Mouse (Mus musculus) liver, embryonic 11.5 days (tissue): ENCODE data around the gene Cyfip1. TPM values are rescaled to one million over a fixed set of nuclear protein-coding genes. Genes with fewer than 3 reads are reported as not detected.

Experiments
- ATAC-seq: fragments of 200-750 bp; cut with Nextera tagmentation; replicated peaks from 2 replicates; pipeline ENCODE4 v1.8.0; 2017; ENCODE audit warnings: moderate number of reproducible peaks, mild to moderate bottlenecking, moderate TSS enrichment, moderate library complexity; ENCODE audit not compliant: low FRiP score
- DNase-seq: peaks from one replicate; pipeline ENCODE4 v3.0.0-alpha.2; 2017; ENCODE audit warnings: low spot score
- H3K27ac ChIP-seq: fragments of 300-500 bp; sonication (generic); 2 replicates; pipeline ENCODE4 v1.5.1; 2014; ENCODE audit warnings: mild to moderate bottlenecking, low read depth, low read length, control low read depth
- H3K27me3 ChIP-seq: fragments of 300-500 bp; sonication (generic); replicated peaks from 2 replicates; pipeline ENCODE4 v1.6.1; 2014; ENCODE audit warnings: low read length, mixed read lengths; ENCODE audit not compliant: control insufficient read depth, insufficient read depth
- H3K36me3 ChIP-seq: fragments of 300-500 bp; sonication (generic); 2 replicates; pipeline ENCODE4 v1.6.1; 2014; ENCODE audit warnings: mild to moderate bottlenecking, low read length, moderate library complexity, mixed read lengths; ENCODE audit not compliant: control insufficient read depth, insufficient read depth
- H3K4me1 ChIP-seq: fragments of 300-500 bp; sonication (generic); replicated peaks from 2 replicates; pipeline ENCODE4 v1.6.1; 2014; ENCODE audit warnings: low read length, mixed read lengths; ENCODE audit not compliant: control insufficient read depth, insufficient read depth
- H3K4me2 ChIP-seq: fragments of 300-500 bp; sonication (generic); 2 replicates; pipeline ENCODE4 v1.6.1; 2014; ENCODE audit warnings: mild to moderate bottlenecking, control low read depth, moderate library complexity
- H3K4me3 ChIP-seq: fragments of 300-500 bp; sonication (generic); 2 replicates; pipeline ENCODE4 v1.5.1; 2014; ENCODE audit warnings: low read depth, low read length, control low read depth
- H3K9ac ChIP-seq: fragments of 300-500 bp; sonication (generic); 2 replicates; pipeline ENCODE4 v1.6.1; 2014; ENCODE audit warnings: low read depth, low read length, control low read depth
- H3K9me3 ChIP-seq: fragments of 300-500 bp; sonication (generic); 2 replicates; pipeline ENCODE4 v1.6.1; 2016; ENCODE audit warnings: low read length, inconsistent platforms, mixed read lengths; ENCODE audit not compliant: control insufficient read depth
- WGBS: fragments of 180-500 bp; shearing (Covaris S2); extraction: QIAGEN DNeasy Blood & Tissue Kit; methylation state at CpG from one replicate; pipeline ENCODE4 v1.1.7; 2014; 5-methylcytosine and 5-hydroxymethylcytosine counted together
- polyA plus RNA-seq: library from polyadenylated mRNA; unstranded; fragments of >200 nt; fragmentation: Nextera tagmentation; extraction: Ambion mirVana; gene quantifications from 2 replicates; pipeline ENCODE4 v1.2.1, GENCODE M21; 2014

Gene Cyfip1
- polyA plus RNA-seq, 1 experiment from 2014 or later = 47.8 TPM

DNA sequence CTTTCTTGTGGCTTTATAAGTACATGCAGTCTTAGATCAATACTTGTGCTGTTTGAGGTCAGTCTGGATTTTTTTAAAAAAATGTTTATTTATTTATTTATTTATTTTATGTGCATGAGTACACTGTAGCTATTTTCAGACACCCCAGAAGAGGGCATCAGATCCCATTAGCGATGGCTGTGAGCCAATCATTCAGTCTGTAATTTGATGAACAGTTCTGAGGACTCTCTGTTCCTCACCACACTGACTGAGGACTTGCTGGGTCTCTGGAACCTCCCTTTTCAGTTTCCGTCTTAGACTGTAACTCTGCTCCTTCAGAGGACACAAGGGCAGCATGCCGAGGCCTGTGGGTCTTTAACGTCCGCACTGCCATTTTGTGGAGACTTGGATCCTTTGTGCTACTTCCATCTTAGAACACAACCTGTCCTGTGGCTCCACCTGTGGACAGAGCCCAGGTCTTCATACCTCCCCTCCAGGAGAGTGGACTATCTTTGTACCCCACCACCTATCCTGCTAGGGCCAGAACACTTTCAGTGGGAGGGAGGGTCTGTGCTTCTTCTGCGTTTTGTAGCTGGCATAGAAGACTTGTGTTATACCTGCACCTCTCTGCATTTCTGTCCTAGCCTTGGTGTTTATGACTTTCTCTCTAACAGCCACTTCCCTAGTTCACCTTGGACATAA is 28.9 kb downstream of the Cyfip1 start:
- Histone ChIP-seq H3K4me1 (no peaks in the 10 kb centered on the region), H3K27ac (no peak overlapping the region), H3K4me2 (no peak overlapping the region), H3K9ac (no peak overlapping the region), H3K36me3 (peaks cover 3% of the 10 kb centered on the region; the same call in 1 of the 2 replicates), H3K4me3 (no peak overlapping the region), H3K9me3 (no peaks in the 10 kb centered on the region), H3K27me3 (no peaks in the 10 kb centered on the region)
- ATAC-seq (no peak), DNase-seq (no peak)
- 92% methylated on average over 6 of the region's 6 CpGs for WGBS

DNA sequence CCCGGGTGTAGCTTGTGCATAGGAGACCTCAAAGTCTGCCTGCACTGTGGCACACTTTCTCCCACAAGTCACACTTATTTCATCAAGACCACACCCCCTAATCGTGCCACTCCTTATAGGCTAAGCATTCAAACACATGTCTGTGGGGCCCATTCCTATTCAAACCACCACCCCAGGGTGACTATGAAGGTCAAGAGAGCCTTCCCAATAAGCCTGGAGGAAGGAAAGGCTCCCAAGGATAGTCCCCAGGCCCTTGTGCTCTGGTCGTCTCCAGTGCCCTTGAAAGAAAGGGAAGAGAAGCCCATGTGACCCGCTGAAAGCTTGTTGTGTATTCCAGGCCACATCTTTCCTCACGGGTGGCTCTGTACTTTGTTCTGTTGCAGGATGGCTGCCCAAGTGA is 29.9 kb downstream of the Cyfip1 start:
- Histone ChIP-seq H3K27ac (no peak overlapping the region), H3K36me3 (peaks cover 3% of the 10 kb centered on the region; the same call in 1 of the 2 replicates), H3K9ac (no peak overlapping the region), H3K4me1 (no peaks in the 10 kb centered on the region), H3K4me2 (no peak overlapping the region), H3K27me3 (no peaks in the 10 kb centered on the region), H3K4me3 (no peak overlapping the region), H3K9me3 (no peaks in the 10 kb centered on the region)
- no peak for ATAC-seq
- WGBS = 76% methylated on average over 5 of the region's 5 CpGs
- DNase-seq = no peak

DNA sequence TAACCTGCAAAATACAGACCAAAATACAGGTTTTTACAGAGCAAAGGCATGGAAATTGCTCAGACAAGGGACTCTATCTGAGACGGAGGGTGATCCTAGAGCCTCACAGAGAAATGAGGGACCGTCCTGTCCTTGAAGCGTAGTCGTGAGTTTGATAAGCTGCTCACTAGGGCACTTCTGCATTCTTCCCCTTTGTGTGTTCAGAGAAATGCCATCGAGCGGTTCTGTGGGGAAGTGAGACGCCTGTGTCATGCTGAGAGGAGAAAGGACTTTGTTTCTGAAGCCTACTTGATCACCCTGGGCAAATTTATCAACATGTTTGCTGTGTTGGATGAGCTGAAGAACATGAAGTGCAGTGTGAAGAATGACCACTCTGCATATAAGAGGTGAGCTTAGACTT is 33.2 kb downstream of the Cyfip1 start:
- no peak overlapping the region for H3K4me2 ChIP-seq
- no peaks in the 10 kb centered on the region for H3K9me3 ChIP-seq
- H3K4me1 ChIP-seq = no peaks in the 10 kb centered on the region
- WGBS = 76% methylated on average over 7 of the region's 7 CpGs
- no peak for DNase-seq
- H3K4me3 ChIP-seq = no peak overlapping the region
- H3K27me3 ChIP-seq = no peaks in the 10 kb centered on the region
- no peak overlapping the region for H3K27ac ChIP-seq
- ATAC-seq = no peak
- H3K9ac ChIP-seq = no peak overlapping the region
- peaks cover 10% of the 10 kb centered on the region for H3K36me3 ChIP-seq

GRCm38 (mm10) chr7:55877721-55878120 is 36.2 kb downstream of the Cyfip1 start:
- no peak for DNase-seq
- no peak overlapping the region for H3K27ac ChIP-seq
- H3K4me1 ChIP-seq = no peaks in the 10 kb centered on the region
- WGBS = 88% methylated on average over 10 of the region's 10 CpGs
- H3K9me3 ChIP-seq = no peaks in the 10 kb centered on the region
- ATAC-seq = no peak
- no peaks in the 10 kb centered on the region for H3K27me3 ChIP-seq
- no peak overlapping the region for H3K9ac ChIP-seq
- H3K36me3 ChIP-seq = peaks cover 10% of the 10 kb centered on the region
- H3K4me3 ChIP-seq = no peak overlapping the region
- H3K4me2 ChIP-seq = no peak overlapping the region

DNA sequence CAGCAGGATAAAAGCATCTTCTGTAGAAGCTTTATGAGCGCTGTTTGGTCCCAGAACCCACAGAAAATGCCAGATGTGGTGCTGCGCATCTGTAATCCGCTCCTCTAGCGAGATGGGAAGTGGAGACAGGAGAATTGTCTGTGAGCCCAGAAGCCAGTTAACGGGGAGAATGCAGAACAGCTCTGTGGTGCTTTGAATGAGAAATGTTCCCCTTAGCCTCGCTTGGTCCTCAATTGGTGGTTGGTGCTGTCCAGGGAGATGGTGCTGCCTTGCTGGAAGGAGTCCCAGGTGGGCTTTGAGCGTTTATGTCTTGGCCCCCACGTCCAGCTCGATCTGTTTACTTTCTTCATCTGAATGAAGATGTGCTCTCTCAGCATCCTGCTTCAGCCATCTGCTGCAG is 39.3 kb downstream of the Cyfip1 start:
- WGBS = 84% methylated on average over 9 of the region's 9 CpGs
- no peak for DNase-seq
- no peak overlapping the region for H3K27ac ChIP-seq
- H3K36me3 ChIP-seq = peaks cover 7% of the 10 kb centered on the region
- H3K4me1 ChIP-seq = no peaks in the 10 kb centered on the region
- no peaks in the 10 kb centered on the region for H3K27me3 ChIP-seq
- ATAC-seq = no peak
- H3K4me3 ChIP-seq = no peak overlapping the region
- H3K9ac ChIP-seq = no peak overlapping the region
- no peak overlapping the region for H3K4me2 ChIP-seq
- H3K9me3 ChIP-seq = no peaks in the 10 kb centered on the region

DNA sequence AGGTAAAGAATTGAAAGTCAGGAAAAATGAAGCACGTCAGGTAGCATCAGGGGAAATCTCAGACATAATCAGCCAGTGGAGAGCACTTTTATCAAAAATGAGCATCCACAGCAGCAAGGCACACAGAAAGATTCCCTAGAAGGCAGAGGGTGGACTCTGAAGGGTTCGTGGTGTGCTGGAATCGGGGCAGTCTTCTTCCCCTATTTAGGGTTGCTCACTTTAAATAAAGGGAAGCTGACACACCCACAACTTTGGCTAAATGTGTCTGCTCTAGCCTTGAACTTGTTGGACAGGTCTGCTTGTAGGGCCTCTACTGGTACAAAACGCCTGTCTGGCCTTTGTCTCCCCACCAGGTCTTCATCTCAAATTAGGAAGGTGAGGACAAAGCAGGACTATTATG is 47.1 kb downstream of the Cyfip1 start:
- DNase-seq = no peak
- H3K27ac ChIP-seq = no peak overlapping the region
- H3K36me3 ChIP-seq = peaks cover 7% of the 10 kb centered on the region; the same call in 1 of the 2 replicates
- no peak overlapping the region for H3K4me2 ChIP-seq
- no peaks in the 10 kb centered on the region for H3K4me1 ChIP-seq
- no peaks in the 10 kb centered on the region for H3K9me3 ChIP-seq
- H3K4me3 ChIP-seq = no peak overlapping the region
- no peak for ATAC-seq
- H3K27me3 ChIP-seq = no peaks in the 10 kb centered on the region
- no peak overlapping the region for H3K9ac ChIP-seq
- WGBS = 80% methylated on average over 4 of the region's 4 CpGs

- Histone ChIP-seq H3K9ac (no peak overlapping the region), H3K9me3 (no peaks in the 10 kb centered on the region), H3K27me3 (no peaks in the 10 kb centered on the region), H3K4me2 (no peak overlapping the region), H3K27ac (no peak overlapping the region), H3K4me3 (no peak overlapping the region), H3K4me1 (no peaks in the 10 kb centered on the region), H3K36me3 (peaks cover 10% of the 10 kb centered on the region; the same call in 1 of the 2 replicates)
- ATAC-seq (no peak), DNase-seq (no peak)
- 84% methylated on average over 4 of the region's 4 CpGs for WGBS
Measured at GRCm38 (mm10) chr7:55889996-55890395, 48.5 kb downstream of the Cyfip1 start.

DNA sequence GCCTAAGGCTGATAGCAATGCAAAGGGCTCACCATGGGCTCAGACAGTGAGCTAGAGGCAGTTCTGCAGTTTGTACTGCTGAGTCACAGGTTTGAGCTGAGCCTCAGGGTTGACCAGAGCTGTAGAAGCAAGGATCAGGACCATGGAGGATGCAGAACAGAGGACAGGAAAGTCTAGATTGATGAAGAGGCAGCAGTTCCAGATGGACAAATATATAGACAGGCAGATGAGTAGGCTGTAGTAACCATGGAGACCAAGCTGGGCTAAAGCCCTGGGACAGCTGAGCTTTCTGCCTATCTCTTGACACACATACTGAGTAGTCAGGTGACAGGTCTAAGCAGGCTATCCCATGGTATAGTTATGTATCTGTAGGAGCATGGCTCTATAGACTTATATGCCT is 49.2 kb downstream of the Cyfip1 start:
- no peaks in the 10 kb centered on the region for H3K4me1 ChIP-seq
- no peak for DNase-seq
- H3K4me2 ChIP-seq = no peak overlapping the region
- no peak overlapping the region for H3K4me3 ChIP-seq
- H3K27ac ChIP-seq = no peak overlapping the region
- no peak overlapping the region for H3K9ac ChIP-seq
- H3K36me3 ChIP-seq = peaks cover 10% of the 10 kb centered on the region; the same call in 1 of the 2 replicates
- H3K9me3 ChIP-seq = no peaks in the 10 kb centered on the region
- no peak for ATAC-seq
- no peaks in the 10 kb centered on the region for H3K27me3 ChIP-seq

- DNase-seq = no peak
Measured at GRCm38 (mm10) chr7:55891797-55892196, 50.3 kb downstream of the Cyfip1 start.

More at GRCm38 (mm10) chr7:55891797-55892196, 50.3 kb downstream of the Cyfip1 start:
- H3K4me3 ChIP-seq = no peak overlapping the region
- H3K36me3 ChIP-seq = peaks cover 13% of the 10 kb centered on the region; the same call in 1 of the 2 replicates
- H3K9me3 ChIP-seq = no peaks in the 10 kb centered on the region
- H3K9ac ChIP-seq = no peak overlapping the region
- no peak overlapping the region for H3K4me2 ChIP-seq
- WGBS = 87% methylated on average over 11 of the region's 11 CpGs
- no peak overlapping the region for H3K27ac ChIP-seq
- H3K27me3 ChIP-seq = no peaks in the 10 kb centered on the region
- no peak for ATAC-seq
- no peaks in the 10 kb centered on the region for H3K4me1 ChIP-seq
